In genomic region chr8:87489841-87490415, GRCm38 (mm10) we compare ENCODE assay signal across 28 mouse cellular contexts. TPM values are rescaled to one million over a fixed set of nuclear protein-coding genes. Genes with fewer than 3 reads are reported as not detected.
"Had no signal": no experiment of that assay in that cellular context is flagged by ENCODE, and none has a peak within 500 bp of the region (broad histone marks: within the 10 kb centered on the region; RNA-seq: fewer than 3 reads in every experiment).

No protein-coding gene starts in this region.

- ATAC-seq: liver, embryonic 12.5 days; midbrain, embryonic 13.5 days; midbrain, embryonic 16.5 days had no signal

- H3K9me3 ChIP-seq: limb, embryonic 10.5 days; limb, embryonic 13.5 days; liver, embryonic 12.5 days; liver, embryonic 15.5 days; lung, embryonic 15.5 days; megakaryocyte, embryonic 14.5 days; midbrain, embryonic 10.5 days; midbrain, embryonic 13.5 days; neural tube, embryonic 13.5 days; stomach, embryonic 15.5 days had no signal

- H3K9ac ChIP-seq: limb, embryonic 13.5 days; liver, embryonic 12.5 days; liver, embryonic 15.5 days; lung, embryonic 15.5 days; midbrain, embryonic 13.5 days; neural tube, embryonic 13.5 days; stomach, embryonic 15.5 days had no signal

- H3K4me2 ChIP-seq: limb, embryonic 13.5 days; liver, embryonic 12.5 days; liver, embryonic 15.5 days; lung, embryonic 15.5 days; midbrain, embryonic 13.5 days; neural tube, embryonic 13.5 days; stomach, embryonic 15.5 days had no signal

- H3K36me3 ChIP-seq: limb, embryonic 10.5 days; limb, embryonic 13.5 days; liver, embryonic 12.5 days; liver, embryonic 15.5 days; lung, embryonic 15.5 days; midbrain, embryonic 10.5 days; midbrain, embryonic 13.5 days; neural tube, embryonic 13.5 days; stomach, embryonic 15.5 days had no signal

- H3K27ac ChIP-seq: limb, embryonic 10.5 days; limb, embryonic 13.5 days; liver, embryonic 12.5 days; liver, embryonic 15.5 days; lung, embryonic 15.5 days; midbrain, embryonic 10.5 days; midbrain, embryonic 13.5 days; neural tube, embryonic 13.5 days; stomach, embryonic 15.5 days had no signal

- H3K27me3 ChIP-seq: limb, embryonic 13.5 days; liver, embryonic 12.5 days; liver, embryonic 15.5 days; lung, embryonic 15.5 days; midbrain, embryonic 13.5 days; neural tube, embryonic 13.5 days; stomach, embryonic 15.5 days had no signal

- H3K4me3 ChIP-seq: limb, embryonic 10.5 days; limb, embryonic 13.5 days; liver, embryonic 12.5 days; liver, embryonic 15.5 days; lung, embryonic 15.5 days; megakaryocyte, embryonic 14.5 days; midbrain, embryonic 10.5 days; midbrain, embryonic 13.5 days; myocyte; neural tube, embryonic 13.5 days; stomach, embryonic 15.5 days had no signal

- DNase-seq: kidney, postnatal 14 days; kidney, postnatal 4 days; layer of hippocampus, adult 9-11 months; liver; lung, adult 18-20 months; lung, postnatal 10 days; lung, postnatal 36 days; right cerebral cortex, adult 18-20 months; right cerebral cortex, postnatal 25 days; spleen, adult 18-20 months; thymus, adult 2 months; thymus, postnatal 14 days; thymus, postnatal 4 days had no signal

- H3K4me1 ChIP-seq: liver, embryonic 12.5 days; liver, embryonic 15.5 days; megakaryocyte, embryonic 14.5 days; neural tube, embryonic 13.5 days; stomach, embryonic 15.5 days had no signal

RNA-seq across cellular contexts. Expression of gene Cbln1, which starts 17.5 kb away (rescaled TPM):
- total RNA-seq: monocyte, adult 5-6 weeks; neutrophil, adult 5-6 weeks had no signal
- polyA plus RNA-seq: kidney, embryonic 16.5 days; liver, embryonic 12.5 days; liver, embryonic 15.5 days; lung, embryonic 15.5 days had no signal
